ENCODE assay signal across 8 mouse cellular contexts in the genomic region with DNA sequence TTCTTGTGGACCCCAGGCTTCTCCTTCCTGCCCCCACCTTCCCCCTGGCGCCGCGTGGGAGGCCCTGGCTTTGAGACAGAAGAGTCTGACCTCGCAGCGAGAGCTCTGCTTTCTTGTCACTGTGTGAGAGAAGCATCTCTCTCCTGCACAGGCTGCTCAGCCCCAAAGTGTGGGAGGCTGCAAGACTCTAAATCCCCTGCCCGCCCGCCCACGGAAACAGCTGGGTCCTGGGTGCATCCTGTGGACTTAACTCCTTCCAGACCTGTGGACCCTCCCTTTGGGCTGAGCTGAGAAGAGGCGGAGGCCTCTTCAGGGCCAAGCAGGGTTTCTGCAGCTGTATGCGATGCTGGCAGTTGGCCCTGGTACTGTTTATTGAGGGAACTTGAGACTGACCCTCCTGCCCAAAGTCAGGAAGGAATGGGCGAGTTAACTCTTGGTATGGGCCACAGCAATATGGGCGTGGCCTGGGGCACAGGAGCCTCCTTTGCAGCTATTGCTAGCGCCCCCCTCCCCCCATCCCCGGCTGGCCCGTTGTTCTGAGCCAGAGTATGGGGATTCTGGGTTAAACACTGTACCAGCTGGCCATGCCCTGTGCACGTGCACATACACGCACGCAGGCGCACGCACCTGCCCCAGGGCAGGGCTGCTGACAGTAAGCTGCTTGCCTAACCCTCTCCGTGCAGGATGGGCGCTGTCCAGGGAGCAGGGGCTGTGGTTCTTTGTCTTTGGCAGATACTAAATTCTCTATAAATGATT. TPM values are rescaled to one million over a fixed set of nuclear protein-coding genes. Genes with fewer than 3 reads are reported as not detected.
A peak's percentile ranks its signal among the peaks of the same experiment; 100 is the strongest.
DNase-seq lines count a peak whose midpoint lies in the region; ATAC-seq and TF ChIP-seq lines count a peak whose summit lies in the region.

A gene (plus strand): TSS at position 655 of the 756 bp plus-strand sequence.

- no peak for TF ChIP-seq CTCF in hindbrain, postnatal 0 days (IDR thresholded peaks at IDR 0.05; ENCODE audit: low read depth)

- H3K27ac ChIP-seq in hindbrain, postnatal 0 days: no peak within 1 kb of the TSS
- H3K27ac ChIP-seq in midbrain, embryonic 14.5 days (replicated peaks; ENCODE audit: low read depth, low read length): no peak within 1 kb of the TSS

- DNase-seq in embryo, embryonic 10 days (ENCODE audit: low spot score): peak; percentile 26
- no peak for DNase-seq in embryo, embryonic 9.5 days (ENCODE audit: extremely low spot score)
- DNase-seq in retina, postnatal 1 day: peak; percentile 59
- no peak for DNase-seq in retina, embryonic 14.5 days (ENCODE audit: low spot score)
- peak; percentile 39 for DNase-seq in hindbrain, postnatal 0 days (ENCODE audit: low spot score)
- DNase-seq in midbrain, embryonic 14.5 days: peak; percentile 39
- no peak for DNase-seq in layer of hippocampus, adult 18-20 months (ENCODE audit: low spot score in 2 of 2)
- no peak for DNase-seq in cerebellum, adult 18-20 months

- 27% methylated on average over 22 of the region's 22 CpGs for WGBS in hindbrain, postnatal 0 days
- WGBS in midbrain, embryonic 14.5 days: 29% methylated on average over 22 of the region's 22 CpGs

- H3K36me3 ChIP-seq in hindbrain, postnatal 0 days (ENCODE audit: insufficient read depth, low read length): no peaks in the 10 kb centered on the region
- H3K36me3 ChIP-seq in midbrain, embryonic 14.5 days (ENCODE audit: control insufficient read depth, insufficient read depth, low read length): no peaks in the 10 kb centered on the region

- no peak within 1 kb of the TSS for H3K9ac ChIP-seq in hindbrain, postnatal 0 days (replicated peaks; ENCODE audit: low read length)
- no peak within 1 kb of the TSS for H3K9ac ChIP-seq in midbrain, embryonic 14.5 days (replicated peaks; ENCODE audit: low read length)

- H3K9me3 ChIP-seq in hindbrain, postnatal 0 days (ENCODE audit: low read length): no peaks in the 10 kb centered on the region
- no peaks in the 10 kb centered on the region for H3K9me3 ChIP-seq in midbrain, embryonic 14.5 days (ENCODE audit: control insufficient read depth, low read length)

- no peak within 1 kb of the TSS for H3K4me2 ChIP-seq in hindbrain, postnatal 0 days (ENCODE audit: low read depth, low read length)
- no peak within 1 kb of the TSS for H3K4me2 ChIP-seq in midbrain, embryonic 14.5 days (ENCODE audit: low read length)

- H3K4me1 ChIP-seq in hindbrain, postnatal 0 days (ENCODE audit: insufficient read depth, low read length): 0 out of 2 replicates have a peak, but pooled peaks cover 3% of the 10 kb centered on the region
- peaks cover 7% of the 10 kb centered on the region; the same call in 1 of the 2 replicates for H3K4me1 ChIP-seq in midbrain, embryonic 14.5 days (ENCODE audit: control insufficient read depth, insufficient read depth, low read length)

- H3K27me3 ChIP-seq in hindbrain, postnatal 0 days (ENCODE audit: insufficient read depth, low read length): no peaks in the 10 kb centered on the region
- peaks cover 3% of the 10 kb centered on the region; the same call in 1 of the 2 replicates for H3K27me3 ChIP-seq in midbrain, embryonic 14.5 days (ENCODE audit: control insufficient read depth, insufficient read depth, low read length)

- no peak within 1 kb of the TSS for H3K4me3 ChIP-seq in hindbrain, postnatal 0 days (ENCODE audit: low read length)
- H3K4me3 ChIP-seq in midbrain, embryonic 14.5 days (replicated peaks; ENCODE audit: low read depth, low read length): no peak within 1 kb of the TSS

- ATAC-seq in hindbrain, postnatal 0 days: peak; percentile 30; the same call in 1 of the 2 replicates
- ATAC-seq in midbrain, embryonic 14.5 days (ENCODE audit: low FRiP score, low TSS enrichment): peak; percentile 67

RNA-seq across cellular contexts. Expression of the gene that starts here (rescaled TPM):
- 1.3 and 2.4 TPM in 2 replicates for total RNA-seq in hindbrain, postnatal 0 days (2014; rRNA removed)
- 1.0 and 1.1 TPM in 2 replicates for polyA plus RNA-seq in hindbrain, postnatal 0 days (2015; fragmentation: Nextera tagmentation; extraction: Ambion mirVana)
- polyA plus RNA-seq in midbrain, embryonic 14.5 days (2014; fragmentation: Nextera tagmentation; extraction: Ambion mirVana): 0.43 TPM in 1 of 2 replicates, not detected in the other
- total RNA-seq in layer of hippocampus, adult 18-20 months (2021): 1 to 10 TPM; 1.2 to 1.5 TPM

Comparison
In these comparisons a context has a peak if more than half of its experiments do, and no peak if none do; other contexts are left out.
1. DNase-seq: peak in embryo, embryonic 10 days (single experiment), retina, postnatal 1 day (single experiment) and hindbrain, postnatal 0 days (single experiment); none in embryo, embryonic 9.5 days (single experiment), retina, embryonic 14.5 days (single experiment), layer of hippocampus, adult 18-20 months (0 of 2) and cerebellum, adult 18-20 months (0 of 2).
2. Peak in DNase-seq and ATAC-seq in midbrain, embryonic 14.5 days; RNA of the gene not detected or under 1 TPM.